Mouse (Mus musculus) megakaryocyte, embryonic 14.5 days (primary cell): ENCODE results near the gene Cttnbp2. TPM values are rescaled to one million over a fixed set of nuclear protein-coding genes. Genes with fewer than 3 reads are reported as not detected.

Experiments
- H3K27me3 ChIP-seq: replicated peaks from 2 replicates; pipeline ENCODE3; 2012; ENCODE audit warnings: inconsistent platforms
- H3K36me3 ChIP-seq: replicated peaks from 2 replicates; pipeline ENCODE3; 2012; ENCODE audit warnings: low read length, inconsistent platforms, mixed read lengths
- H3K4me1 ChIP-seq: 2 replicates; pipeline ENCODE4 v1.6.1; 2012; ENCODE audit warnings: inconsistent platforms
- H3K4me3 ChIP-seq: replicated peaks from 2 replicates; pipeline ENCODE3; 2012; ENCODE audit warnings: moderate library complexity, mild to moderate bottlenecking, inconsistent platforms
- H3K9me3 ChIP-seq: 2 replicates; pipeline ENCODE4 v1.6.1; 2012; ENCODE audit warnings: inconsistent platforms
- FLI1 ChIP-seq: IDR thresholded peaks from 2 replicates; pipeline ENCODE4 v1.6.1; 2012; ENCODE audit warnings: low read length, inconsistent platforms, mixed read lengths
- GATA1 ChIP-seq: IDR thresholded peaks from 3 replicates; pipeline ENCODE4 v1.6.1; 2012; ENCODE audit warnings: mixed read lengths, low read length, inconsistent platforms, borderline replicate concordance
- polyA plus RNA-seq: library from polyadenylated mRNA; stranded (reverse); fragments of >175 nt; gene quantifications from 2 replicates; pipeline ENCODE4 v1.2.3, GENCODE M21; 2012; ENCODE audit warnings: low replicate concordance; ENCODE audit not compliant: insufficient read depth

The Cttnbp2 gene
- polyA plus RNA-seq, 1 experiment = not detected

- TF ChIP-seq GATA1 (no peak), FLI1 (no peak)
- Histone ChIP-seq H3K4me3 (no peak overlapping the region), H3K4me1 (no peaks in the 10 kb centered on the region), H3K36me3 (no peaks in the 10 kb centered on the region), H3K9me3 (no peaks in the 10 kb centered on the region), H3K27me3 (no peaks in the 10 kb centered on the region)
These were observed 165.3 kb downstream of the Cttnbp2 start for GRCm38 (mm10) chr6:18349153-18349858.

GRCm38 (mm10) chr6:18344272-18344671 is 170.4 kb downstream of the Cttnbp2 start:
- H3K27me3 ChIP-seq = no peaks in the 10 kb centered on the region
- H3K36me3 ChIP-seq = no peaks in the 10 kb centered on the region
- no peak overlapping the region for H3K4me3 ChIP-seq
- no peaks in the 10 kb centered on the region for H3K9me3 ChIP-seq
- H3K4me1 ChIP-seq = no peaks in the 10 kb centered on the region
- TF ChIP-seq GATA1 (no peak), FLI1 (no peak)

- no peaks in the 10 kb centered on the region for H3K27me3 ChIP-seq
- TF ChIP-seq FLI1 (no peak), GATA1 (no peak)
- no peaks in the 10 kb centered on the region for H3K36me3 ChIP-seq
- H3K4me3 ChIP-seq = no peak overlapping the region
- H3K4me1 ChIP-seq = no peaks in the 10 kb centered on the region
- H3K9me3 ChIP-seq = no peaks in the 10 kb centered on the region
These were observed 176.3 kb downstream of the Cttnbp2 start for GRCm38 (mm10) chr6:18338307-18338706.

GRCm38 (mm10) chr6:18335393-18335792 is 179.2 kb downstream of the Cttnbp2 start:
- H3K27me3 ChIP-seq = no peaks in the 10 kb centered on the region
- H3K9me3 ChIP-seq = no peaks in the 10 kb centered on the region
- no peaks in the 10 kb centered on the region for H3K4me1 ChIP-seq
- TF ChIP-seq GATA1 (no peak), FLI1 (no peak)
- H3K36me3 ChIP-seq = no peaks in the 10 kb centered on the region
- no peak overlapping the region for H3K4me3 ChIP-seq

GRCm38 (mm10) chr6:18322950-18323349 is 191.7 kb downstream of the Cttnbp2 start:
- Histone ChIP-seq H3K4me1 (no peaks in the 10 kb centered on the region), H3K9me3 (no peaks in the 10 kb centered on the region; the same call in 1 of the 2 replicates), H3K36me3 (no peaks in the 10 kb centered on the region), H3K27me3 (no peaks in the 10 kb centered on the region), H3K4me3 (no peak overlapping the region)
- TF ChIP-seq GATA1 (no peak), FLI1 (no peak)
